Mouse (Mus musculus) kidney, adult 2 months (tissue): ENCODE data around the gene Stk26.

Experiments
- CTCF ChIP-seq: fragments of 200-500 bp; conservative IDR thresholded peaks from 2 replicates; pipeline ENCODE4 v1.5.1; 2011; ENCODE audit warnings: low read depth, mild to moderate bottlenecking, control low read depth, low read length, moderate library complexity, mixed read lengths; ENCODE audit not compliant: insufficient read depth, insufficient read length
- POLR2A ChIP-seq: fragments of 200-500 bp; IDR thresholded peaks from one replicate; pipeline ENCODE4 v1.6.1; 2011; ENCODE audit warnings: low read depth, low read length, control low read depth

- TF ChIP-seq CTCF (no peak), POLR2A (no peak)
Measured at GRCm38 (mm10) chrX:50850428-50851184, 9.8 kb downstream of the Stk26 start.
